Mouse (Mus musculus) retina, embryonic 14.5 days (tissue): Measurements from ENCODE around the gene Src.
A peak's percentile ranks its signal among the peaks of the same experiment; 100 is the strongest.
"Not testable (repeated sequence)": the region's sequence is repeated elsewhere in the genome, so short reads cannot be mapped to it uniquely, and the experiment has no call there.

Source experiments
- DNase-seq: peaks from one replicate; pipeline ENCODE4 v3.0.0-alpha.2; 2015; ENCODE audit warnings: low spot score

Gene Src

GRCm38 (mm10) chr2:157475437-157476379 is 57.5 kb downstream of the Src start:
- DNase-seq = peak; percentile 64

GRCm38 (mm10) chr2:157478651-157479050 is 60.4 kb downstream of the Src start:
- DNase-seq = no peak

- peak; percentile 72 for DNase-seq
Observed at GRCm38 (mm10) chr2:157479858-157480568, 61.8 kb downstream of the Src start.

- DNase-seq = no peak
Observed at GRCm38 (mm10) chr2:157482729-157483128, 64.5 kb downstream of the Src start.

- not testable (repeated sequence) for DNase-seq
Observed at GRCm38 (mm10) chr2:157486559-157486958, 68.3 kb downstream of the Src start.

GRCm38 (mm10) chr2:157486981-157487656 is 68.9 kb downstream of the Src start:
- DNase-seq = no peak

GRCm38 (mm10) chr2:157487733-157488175 is 69.5 kb downstream of the Src start:
- peak; percentile 67 for DNase-seq

- no peak for DNase-seq
Observed at GRCm38 (mm10) chr2:157493240-157493639, 75.0 kb downstream of the Src start.

GRCm38 (mm10) chr2:157498529-157498928 is 80.3 kb downstream of the Src start:
- DNase-seq = peak; percentile 68

- no peak for DNase-seq
Observed at GRCm38 (mm10) chr2:157500364-157500763, 82.1 kb downstream of the Src start.

- DNase-seq = no peak
Observed at GRCm38 (mm10) chr2:157501324-157501723, 83.1 kb downstream of the Src start.

GRCm38 (mm10) chr2:157506779-157507178 is 88.5 kb downstream of the Src start:
- DNase-seq = no peak

GRCm38 (mm10) chr2:157509182-157509581 is 90.9 kb downstream of the Src start:
- DNase-seq = no peak

GRCm38 (mm10) chr2:157510031-157510430 is 91.8 kb downstream of the Src start:
- DNase-seq = no peak

- no peak for DNase-seq
Observed at GRCm38 (mm10) chr2:157512859-157513258, 94.6 kb downstream of the Src start.

GRCm38 (mm10) chr2:157513737-157514208 is 95.5 kb downstream of the Src start:
- no peak for DNase-seq

GRCm38 (mm10) chr2:157514353-157514752 is 96.1 kb downstream of the Src start:
- DNase-seq = peak; percentile 24

GRCm38 (mm10) chr2:157517526-157517925 is 99.3 kb downstream of the Src start:
- peak; percentile 47 for DNase-seq

GRCm38 (mm10) chr2:157518451-157518850 is 100.2 kb downstream of the Src start:
- DNase-seq = no peak

GRCm38 (mm10) chr2:157519452-157519851 is 101.2 kb downstream of the Src start:
- no peak for DNase-seq

- peak; percentile 58 for DNase-seq
Observed at GRCm38 (mm10) chr2:157520496-157520895, 102.3 kb downstream of the Src start.
